1 mouse cellular context compared by ENCODE assay signal in the genomic region with DNA sequence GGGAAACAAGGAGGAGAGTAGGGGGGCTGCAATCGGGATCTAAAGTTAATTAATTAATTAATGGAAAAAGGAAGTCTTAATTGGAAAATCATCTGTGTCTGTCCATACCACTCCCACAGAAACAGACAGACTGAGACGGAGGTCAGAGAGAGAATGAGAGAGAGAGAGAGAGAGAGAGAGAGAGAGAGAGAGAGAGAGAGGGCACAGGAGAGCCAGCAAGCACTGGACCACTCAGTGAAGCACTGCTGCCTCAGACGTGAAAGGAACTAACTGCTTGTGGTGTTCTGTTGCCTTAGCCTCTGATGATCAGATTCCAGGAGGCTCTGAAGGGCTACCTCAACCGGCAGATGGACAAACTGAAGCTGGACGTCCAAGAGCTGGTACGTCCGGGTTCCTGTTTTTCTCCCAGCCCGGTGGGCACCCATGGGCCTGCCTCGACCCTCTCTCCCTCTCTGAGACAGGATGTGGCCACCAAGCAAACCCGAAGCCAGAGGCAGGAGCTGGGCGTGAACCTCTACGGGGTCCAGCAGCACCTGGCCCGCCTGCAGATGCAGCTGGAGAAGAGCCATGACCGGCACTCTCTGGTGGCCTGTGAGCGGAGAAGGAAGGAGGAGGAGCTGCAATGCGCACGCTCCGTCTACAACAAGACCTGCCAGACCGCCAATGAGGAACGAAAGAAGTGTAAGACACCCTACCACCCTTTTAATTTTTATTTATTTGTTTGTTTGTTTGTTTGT.
TF ChIP-seq lines count a peak whose summit lies in the region.

No protein-coding gene starts in this region.

TF ChIP-seq in MEL, 35 proteins besides CTCF, POLR2A, EP300 and RAD21:
- TF ChIP-seq ETS1 (IDR thresholded peaks at IDR 0.05; ENCODE audit: low read depth, low read length) (0 out of 2 replicates have a peak, but pooled peaks have one; percentile 42), NRF1 (IDR thresholded peaks at IDR 0.05; ENCODE audit: insufficient read depth, low read depth, low read length, poor library complexity, severe bottlenecking) (peak; percentile 77), HCFC1 (IDR thresholded peaks at IDR 0.05; ENCODE audit: low read depth, low read length) (no peak; the same call in 1 of the 2 replicates), NELFE (IDR thresholded peaks at IDR 0.05; ENCODE audit: low read depth, low read length) (peak; percentile 64), GATA1 (IDR thresholded peaks at IDR 0.05; ENCODE audit: low read depth, low read length) (no peak), ELF1 (IDR thresholded peaks at IDR 0.05; ENCODE audit: low read depth, low read length) (0 out of 2 replicates have a peak, but pooled peaks have one; percentile 34), JUND (IDR thresholded peaks at IDR 0.05; ENCODE audit: low read depth, low read length) (peak; percentile 97), USF2 (IDR thresholded peaks at IDR 0.05; ENCODE audit: borderline replicate concordance in 1 of 2, insufficient read depth in 1 of 2, low read depth in 1 of 2, low read length in 2 of 2) (no peak), UBTF (IDR thresholded peaks at IDR 0.05; ENCODE audit: borderline replicate concordance, insufficient read depth, low read depth, low read length) (no peak), MAZ (IDR thresholded peaks at IDR 0.05; ENCODE audit: low read depth, low read length) (0 out of 2 replicates have a peak, but pooled peaks have one; percentile 44), MXI1 (IDR thresholded peaks at IDR 0.05; ENCODE audit: low read depth, low read length) (peak; percentile 75), TCF12 (IDR thresholded peaks at IDR 0.05; ENCODE audit: low read depth, low read length) (no peak; the same call in 1 of the 2 replicates), USF1 (IDR thresholded peaks at IDR 0.05; ENCODE audit: low read depth, low read length) (no peak), POLR2AphosphoS2 (IDR thresholded peaks at IDR 0.05; ENCODE audit: low read length) (0 out of 2 replicates have a peak, but pooled peaks have one; percentile 72), ZMIZ1 (IDR thresholded peaks at IDR 0.05; ENCODE audit: low read depth, low read length) (peak; percentile 79; the same call in 1 of the 2 replicates)
